Mouse (Mus musculus): ENCODE results near the gene Sufu. TPM values are rescaled to one million over a fixed set of nuclear protein-coding genes. Genes with fewer than 3 reads are reported as not detected.

Sufu gene
- total and polyA plus RNA-seq, 3 experiments = 5.1 to 31.8 (median 25.7) TPM

DNA sequence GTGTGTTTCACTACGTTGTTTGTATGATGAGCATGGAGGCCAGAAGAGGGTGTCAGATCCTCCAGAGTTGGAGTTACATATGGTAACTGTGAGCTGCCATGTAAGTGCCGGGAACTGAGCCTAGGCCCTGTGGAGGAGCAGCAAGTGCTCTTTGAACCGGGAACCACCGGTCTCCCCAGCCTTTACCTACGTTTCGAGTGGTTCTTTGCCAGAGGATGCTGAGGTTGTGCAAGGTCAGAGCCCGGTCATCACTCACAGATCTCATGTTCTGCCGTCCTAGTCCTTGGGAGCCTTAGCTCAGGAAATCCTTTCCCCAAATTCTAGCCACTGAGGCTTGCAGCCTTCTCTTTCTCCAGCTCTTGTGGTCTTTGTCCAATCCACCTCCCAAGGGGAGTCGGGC lies 37.5 kb downstream of the Sufu start:
- no peak for TF ChIP-seq GATA1 (IDR thresholded peaks at IDR 0.05; ENCODE audit: borderline replicate concordance, low read length)
- TF ChIP-seq POLR2AphosphoS5 (IDR thresholded peaks at IDR 0.05; ENCODE audit: insufficient replicate concordance, low read depth, low read length) = no peak
- TF ChIP-seq GATA2 (IDR thresholded peaks at IDR 0.05; ENCODE audit: borderline replicate concordance, low read depth, low read length) = no peak
- TF ChIP-seq CTCF (IDR thresholded peaks at IDR 0.05; ENCODE audit: low read depth, low read length) = no peak
- TF ChIP-seq TAL1 (conservative IDR thresholded peaks at IDR 0.05; ENCODE audit: low read depth, low read length) = no peak
- no peaks in the 10 kb centered on the region for H3K9me3 ChIP-seq (replicated peaks)
- DNase-seq (ENCODE audit: low spot score) = no peak
- H3K4me1 ChIP-seq (ENCODE audit: insufficient read depth, low read depth, low read length) = 0 out of 2 replicates have a peak, but pooled peaks cover 3% of the 10 kb centered on the region
- H3K4me3 ChIP-seq (ENCODE audit: low read depth, low read length) = no peak overlapping the region
- no peaks in the 10 kb centered on the region for H3K27me3 ChIP-seq (ENCODE audit: insufficient read depth, low read length)
- peaks cover 61% of the 10 kb centered on the region for H3K36me3 ChIP-seq (replicated peaks)
- ATAC-seq (ENCODE audit: extremely low read depth, insufficient number of reproducible peaks, low FRiP score, poor library complexity, severe bottlenecking) = no peak

GRCm38 (mm10) chr19:46434591-46434990 lies 37.9 kb downstream of the Sufu start:
- H3K36me3 ChIP-seq (replicated peaks) = peaks cover 62% of the 10 kb centered on the region
- no peaks in the 10 kb centered on the region for H3K27me3 ChIP-seq (ENCODE audit: insufficient read depth, low read length)
- TF ChIP-seq GATA1 (IDR thresholded peaks at IDR 0.05; ENCODE audit: borderline replicate concordance, low read length) (no peak), POLR2AphosphoS5 (IDR thresholded peaks at IDR 0.05; ENCODE audit: insufficient replicate concordance, low read depth, low read length) (no peak), GATA2 (IDR thresholded peaks at IDR 0.05; ENCODE audit: borderline replicate concordance, low read depth, low read length) (no peak), TAL1 (conservative IDR thresholded peaks at IDR 0.05; ENCODE audit: low read depth, low read length) (no peak), CTCF (IDR thresholded peaks at IDR 0.05; ENCODE audit: low read depth, low read length) (no peak)
- 0 out of 2 replicates have a peak, but pooled peaks cover 3% of the 10 kb centered on the region for H3K4me1 ChIP-seq (ENCODE audit: insufficient read depth, low read depth, low read length)
- no peaks in the 10 kb centered on the region for H3K9me3 ChIP-seq (replicated peaks)
- DNase-seq (ENCODE audit: low spot score) = no peak
- ATAC-seq (ENCODE audit: extremely low read depth, insufficient number of reproducible peaks, low FRiP score, poor library complexity, severe bottlenecking) = no peak
- no peak overlapping the region for H3K4me3 ChIP-seq (ENCODE audit: low read depth, low read length)

GRCm38 (mm10) chr19:46435492-46435891 lies 38.8 kb downstream of the Sufu start:
- H3K4me1 ChIP-seq (ENCODE audit: insufficient read depth, low read depth, low read length) = 0 out of 2 replicates have a peak, but pooled peaks cover 3% of the 10 kb centered on the region

DNA sequence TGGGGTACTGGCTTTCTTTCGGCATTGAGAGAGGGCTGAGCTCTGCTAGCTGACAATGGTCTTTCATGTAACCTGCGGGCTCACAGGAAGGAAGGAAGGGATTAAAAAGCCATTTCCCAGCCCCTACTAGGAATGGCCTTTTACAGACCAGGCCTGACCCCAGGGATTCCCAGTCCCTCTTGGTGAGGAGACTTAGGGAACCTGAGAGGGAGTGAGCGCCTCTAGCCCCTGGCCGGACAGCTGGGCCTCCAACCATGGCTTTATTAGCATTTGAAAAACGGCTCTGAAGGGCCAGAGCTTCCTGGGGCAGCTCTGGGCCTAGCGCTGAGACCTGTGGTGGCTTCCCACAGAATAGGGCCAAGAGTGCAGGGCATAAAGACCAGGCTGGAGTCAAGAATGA lies 46.8 kb downstream of the Sufu start:
- no peaks in the 10 kb centered on the region for H3K27me3 ChIP-seq (ENCODE audit: insufficient read depth, low read length)
- H3K36me3 ChIP-seq (replicated peaks) = peaks cover 43% of the 10 kb centered on the region
- ATAC-seq (ENCODE audit: extremely low read depth, insufficient number of reproducible peaks, low FRiP score, poor library complexity, severe bottlenecking) (no peak), DNase-seq (ENCODE audit: low spot score) (no peak)
- peaks cover 13% of the 10 kb centered on the region for H3K4me1 ChIP-seq (ENCODE audit: insufficient read depth, low read depth, low read length)
- no peaks in the 10 kb centered on the region for H3K9me3 ChIP-seq (replicated peaks)
- no peak for TF ChIP-seq TAL1 (conservative IDR thresholded peaks at IDR 0.05; ENCODE audit: low read depth, low read length)
- TF ChIP-seq CTCF (IDR thresholded peaks at IDR 0.05; ENCODE audit: low read depth, low read length) = no peak
- TF ChIP-seq GATA1 (IDR thresholded peaks at IDR 0.05; ENCODE audit: borderline replicate concordance, low read length) = no peak
- no peak for TF ChIP-seq GATA2 (IDR thresholded peaks at IDR 0.05; ENCODE audit: borderline replicate concordance, low read depth, low read length)
- TF ChIP-seq POLR2AphosphoS5 (IDR thresholded peaks at IDR 0.05; ENCODE audit: insufficient replicate concordance, low read depth, low read length) = no peak
- H3K4me3 ChIP-seq (ENCODE audit: low read depth, low read length) = no peak overlapping the region

More at GRCm38 (mm10) chr19:46435492-46435891, 38.8 kb downstream of the Sufu start:
- H3K27me3 ChIP-seq (ENCODE audit: insufficient read depth, low read length) = no peaks in the 10 kb centered on the region
- TF ChIP-seq POLR2AphosphoS5 (IDR thresholded peaks at IDR 0.05; ENCODE audit: insufficient replicate concordance, low read depth, low read length) (no peak), GATA1 (IDR thresholded peaks at IDR 0.05; ENCODE audit: borderline replicate concordance, low read length) (no peak), CTCF (IDR thresholded peaks at IDR 0.05; ENCODE audit: low read depth, low read length) (peak; percentile 57), GATA2 (IDR thresholded peaks at IDR 0.05; ENCODE audit: borderline replicate concordance, low read depth, low read length) (no peak)
- no peak for DNase-seq (ENCODE audit: low spot score)
- H3K36me3 ChIP-seq (replicated peaks) = peaks cover 66% of the 10 kb centered on the region
- no peak for ATAC-seq (ENCODE audit: extremely low read depth, insufficient number of reproducible peaks, low FRiP score, poor library complexity, severe bottlenecking)
- H3K4me3 ChIP-seq (ENCODE audit: low read depth, low read length) = no peak overlapping the region
- H3K9me3 ChIP-seq (replicated peaks) = no peaks in the 10 kb centered on the region

- Histone ChIP-seq H3K4me3 (ENCODE audit: low read depth, low read length) (no peak overlapping the region), H3K4me1 (ENCODE audit: insufficient read depth, low read depth, low read length) (peaks cover 13% of the 10 kb centered on the region), H3K27me3 (ENCODE audit: insufficient read depth, low read length) (no peaks in the 10 kb centered on the region), H3K9me3 (replicated peaks) (no peaks in the 10 kb centered on the region), H3K36me3 (replicated peaks) (peaks cover 42% of the 10 kb centered on the region)
- TF ChIP-seq POLR2AphosphoS5 (IDR thresholded peaks at IDR 0.05; ENCODE audit: insufficient replicate concordance, low read depth, low read length) (no peak), GATA2 (IDR thresholded peaks at IDR 0.05; ENCODE audit: borderline replicate concordance, low read depth, low read length) (no peak), GATA1 (IDR thresholded peaks at IDR 0.05; ENCODE audit: borderline replicate concordance, low read length) (no peak), TAL1 (conservative IDR thresholded peaks at IDR 0.05; ENCODE audit: low read depth, low read length) (no peak), CTCF (IDR thresholded peaks at IDR 0.05; ENCODE audit: low read depth, low read length) (peak; percentile 67)
- ATAC-seq (ENCODE audit: extremely low read depth, insufficient number of reproducible peaks, low FRiP score, poor library complexity, severe bottlenecking) (peak; percentile 49), DNase-seq (ENCODE audit: low spot score) (peak; percentile 71)
Measured at GRCm38 (mm10) chr19:46444209-46444608, 47.5 kb downstream of the Sufu start.

DNA sequence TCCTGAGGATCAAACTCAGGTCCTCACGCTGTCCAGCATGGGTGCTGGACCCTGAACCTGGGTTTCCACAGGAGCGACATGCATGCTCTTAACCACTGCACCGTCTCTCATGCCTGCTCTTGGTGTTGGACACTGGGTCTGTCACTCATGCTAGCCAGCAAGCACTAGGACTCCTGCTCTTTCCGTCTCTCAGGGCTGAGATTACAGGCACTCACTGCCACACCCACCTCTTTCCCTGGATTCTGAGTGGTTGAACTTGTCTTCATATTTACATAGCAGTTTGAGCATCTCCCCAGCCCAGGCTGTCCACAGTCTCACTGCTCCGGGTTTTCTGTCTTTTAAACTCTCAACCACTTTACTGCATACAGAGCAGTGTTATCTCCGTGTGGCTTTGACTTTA lies 48.9 kb downstream of the Sufu start:
- Histone ChIP-seq H3K27me3 (ENCODE audit: insufficient read depth, low read length) (no peaks in the 10 kb centered on the region), H3K9me3 (replicated peaks) (no peaks in the 10 kb centered on the region), H3K4me1 (ENCODE audit: insufficient read depth, low read depth, low read length) (peaks cover 13% of the 10 kb centered on the region), H3K4me3 (ENCODE audit: low read depth, low read length) (no peak overlapping the region), H3K36me3 (replicated peaks) (peaks cover 50% of the 10 kb centered on the region)
- ATAC-seq (ENCODE audit: extremely low read depth, insufficient number of reproducible peaks, low FRiP score, poor library complexity, severe bottlenecking) (no peak), DNase-seq (ENCODE audit: low spot score) (no peak)
- no peak for TF ChIP-seq POLR2AphosphoS5 (IDR thresholded peaks at IDR 0.05; ENCODE audit: insufficient replicate concordance, low read depth, low read length)
- TF ChIP-seq CTCF (IDR thresholded peaks at IDR 0.05; ENCODE audit: low read depth, low read length) = no peak
- TF ChIP-seq GATA2 (IDR thresholded peaks at IDR 0.05; ENCODE audit: borderline replicate concordance, low read depth, low read length) = no peak
- TF ChIP-seq GATA1 (IDR thresholded peaks at IDR 0.05; ENCODE audit: borderline replicate concordance, low read length) = no peak
- no peak for TF ChIP-seq TAL1 (conservative IDR thresholded peaks at IDR 0.05; ENCODE audit: low read depth, low read length)
